Mouse (Mus musculus) c-Kit-positive CD71-positive TER-119-positive erythroid progenitor cells, embryonic 14.5 days (primary cell): ENCODE measurements around the gene T.
"Not testable (repeated sequence)": the region's sequence is repeated elsewhere in the genome, so short reads cannot be mapped to it uniquely, and the experiment has no call there.

ENCODE experiments used
- DNase-seq: peaks from one replicate; pipeline ENCODE4 v3.0.0-alpha.2; 2013; ENCODE audit warnings: low spot score

Gene T

DNA sequence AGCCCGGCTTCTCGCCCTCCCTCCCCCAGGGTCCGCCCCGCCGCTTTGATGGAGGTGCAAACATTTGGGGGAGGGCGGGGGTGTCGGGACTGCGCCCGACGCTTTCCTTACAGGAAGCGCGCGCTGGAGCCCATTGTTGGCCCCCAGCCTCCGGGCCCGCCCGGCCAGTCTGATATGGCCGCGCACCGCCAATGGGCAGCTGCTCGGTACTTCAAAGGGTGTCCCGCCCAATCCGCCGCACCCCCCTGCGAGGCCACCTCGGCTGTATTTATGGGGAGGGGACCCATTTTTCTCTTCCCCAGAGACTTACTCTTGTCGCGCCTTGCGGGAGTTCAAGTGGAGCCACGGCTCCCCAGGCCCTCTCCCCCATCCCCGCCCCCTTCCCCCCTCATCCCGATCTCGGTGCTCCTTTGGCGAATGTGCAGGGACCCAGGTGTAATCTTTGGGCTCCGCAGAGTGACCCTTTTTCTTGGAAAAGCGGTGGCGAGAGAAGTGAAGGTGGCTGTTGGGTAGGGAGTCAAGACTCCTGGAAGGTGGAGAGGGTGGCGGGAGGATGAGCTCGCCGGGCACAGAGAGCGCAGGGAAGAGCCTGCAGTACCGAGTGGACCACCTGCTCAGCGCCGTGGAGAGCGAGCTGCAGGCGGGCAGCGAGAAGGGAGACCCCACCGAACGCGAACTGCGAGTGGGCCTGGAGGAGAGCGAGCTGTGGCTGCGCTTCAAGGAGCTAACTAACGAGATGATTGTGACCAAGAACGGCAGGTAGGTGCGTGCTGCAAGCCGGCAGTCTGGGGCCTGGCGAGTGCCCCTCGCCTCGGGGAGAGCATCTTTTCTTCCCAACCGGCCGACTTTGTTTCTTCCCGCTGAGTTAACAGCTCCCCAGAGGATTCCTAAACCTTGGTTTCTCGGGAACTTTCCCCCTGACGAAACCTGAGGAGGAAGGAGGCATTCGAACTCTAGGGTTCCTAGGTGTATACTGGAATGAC, at the start of gene T:
T (plus strand) TSS at position 446 of the 983 bp plus-strand sequence.
- no peak for DNase-seq

DNA sequence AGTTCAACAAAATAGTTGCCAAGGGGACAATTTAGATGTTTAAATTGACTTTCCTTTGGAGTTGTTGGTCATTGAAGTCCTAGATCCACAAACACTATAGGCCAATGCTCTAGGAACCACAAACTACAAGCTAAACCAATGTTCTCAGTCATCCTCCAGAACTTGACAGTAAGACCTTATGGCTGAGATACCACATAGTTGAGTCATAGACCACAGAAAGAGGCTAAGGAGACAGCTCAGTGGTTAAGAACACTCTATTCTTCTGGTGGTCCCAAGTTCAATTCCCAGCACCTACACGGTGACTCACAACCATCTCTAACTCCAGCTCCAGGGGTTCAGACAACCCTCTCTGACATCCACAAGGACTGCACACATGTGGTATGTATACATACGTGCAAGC, 48.8 kb upstream of the T start:
- no peak for DNase-seq

DNA sequence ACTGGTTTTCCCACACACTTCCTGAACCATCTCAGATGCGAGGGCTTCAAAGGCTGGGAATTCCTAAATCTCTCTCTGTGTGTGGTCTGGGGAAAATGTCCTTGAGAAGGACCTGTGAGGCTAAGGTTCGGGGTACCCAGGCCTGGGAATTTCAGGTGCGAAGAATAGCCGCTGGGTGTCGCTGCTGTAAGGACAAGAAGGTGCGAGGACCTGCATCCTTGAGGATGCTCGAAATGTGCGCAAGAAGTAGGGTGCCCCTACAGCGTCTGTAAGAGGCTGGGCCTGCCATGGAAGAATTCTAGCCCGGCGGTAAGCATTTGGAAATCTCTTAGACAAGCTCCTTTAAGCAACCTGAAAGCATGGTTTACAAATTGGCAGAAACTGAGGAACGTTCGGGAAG, 45.8 kb upstream of the T start:
- no peak for DNase-seq

DNA sequence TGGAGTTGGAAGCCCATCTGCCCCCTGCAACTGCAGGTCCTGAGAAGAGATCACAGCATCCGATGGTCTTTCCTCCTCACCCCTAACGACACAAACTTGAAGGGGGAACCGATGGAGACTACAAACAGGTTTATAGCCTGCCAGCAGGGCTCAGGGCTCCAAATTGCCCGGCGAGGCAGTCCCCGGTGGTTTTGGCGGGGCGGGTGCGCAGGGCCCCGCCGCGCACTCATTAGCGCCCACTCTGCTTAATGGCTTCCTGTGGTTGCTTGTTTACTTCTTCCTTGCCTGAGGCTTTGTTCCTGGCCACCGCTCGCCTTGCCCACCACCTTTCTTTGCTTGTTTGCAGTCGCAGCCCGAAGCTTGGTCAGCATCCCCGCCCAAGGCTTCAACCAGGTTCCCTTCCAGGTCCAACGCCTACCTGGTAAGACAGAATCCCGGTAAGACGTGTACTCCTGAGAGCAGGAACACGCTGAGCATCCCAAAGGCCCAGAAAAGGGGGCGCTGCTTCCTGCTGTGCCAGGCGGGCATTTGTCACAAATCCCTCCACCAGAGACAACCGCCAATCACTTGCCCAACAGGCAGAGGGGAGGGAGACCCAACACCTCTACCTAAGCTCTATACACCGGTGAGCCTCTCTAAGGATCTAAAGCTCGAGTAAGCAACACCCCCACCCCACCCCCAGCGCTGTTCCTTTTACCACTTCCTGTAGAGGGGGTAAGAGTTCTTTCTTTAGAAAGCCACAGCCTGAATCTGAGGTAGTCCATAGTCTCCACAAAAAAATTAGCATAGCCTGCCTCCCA, 45.0 kb upstream of the T start:
- DNase-seq: no peak

DNA sequence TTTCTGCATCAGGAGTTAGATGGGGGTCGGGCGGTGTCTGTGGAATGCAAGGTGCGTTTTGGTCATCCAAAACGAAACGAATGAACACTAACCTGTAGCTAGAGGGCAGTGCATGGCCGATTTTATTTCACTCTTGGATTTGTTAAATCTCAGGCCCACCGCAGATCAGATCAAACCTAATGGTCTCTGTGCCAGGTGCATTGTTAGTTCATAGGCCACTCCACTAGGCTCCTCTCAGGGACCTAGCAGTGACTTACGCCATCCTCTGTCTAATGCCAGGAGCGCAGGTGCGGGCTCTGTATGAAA, 44.5 kb upstream of the T start:
- DNase-seq: no peak

DNA sequence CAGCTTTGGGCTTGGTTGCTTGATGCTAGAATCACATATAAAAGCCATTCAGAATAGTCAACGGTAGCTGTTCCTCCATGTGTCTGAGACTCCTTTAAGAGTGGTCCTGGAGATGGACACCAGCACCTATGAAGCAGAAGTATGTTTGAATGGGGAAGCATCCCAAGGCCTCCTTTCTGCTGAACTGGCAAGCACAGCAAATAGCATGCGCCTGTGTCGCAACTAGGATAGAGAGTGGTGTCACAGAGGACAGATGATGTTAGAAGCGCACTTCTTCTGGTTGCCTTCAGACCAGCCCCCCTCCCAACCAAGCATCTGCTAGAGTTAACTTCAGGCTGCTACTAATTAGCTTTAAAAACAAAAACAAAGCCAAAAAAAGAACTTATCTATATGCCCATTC, 43.7 kb upstream of the T start:
- no peak for DNase-seq

DNA sequence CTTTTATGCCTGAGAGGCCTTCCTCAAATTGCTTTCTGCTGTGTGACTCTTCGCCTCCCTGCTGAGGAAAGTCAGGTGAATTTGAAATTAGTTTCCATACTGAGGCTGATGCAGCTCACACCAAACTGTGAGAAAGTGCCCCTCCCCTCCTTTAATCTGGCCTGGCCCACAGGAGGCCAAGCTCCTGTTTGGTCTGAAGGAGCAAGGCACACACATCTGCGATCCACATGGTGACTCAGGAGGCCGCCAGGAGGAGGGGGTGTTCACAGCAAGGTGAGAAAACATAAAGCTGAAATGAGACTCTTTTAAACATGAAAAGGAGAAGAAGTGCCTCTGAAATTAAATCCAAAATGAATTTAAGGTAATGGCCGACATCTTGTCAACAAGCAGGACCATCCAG, 37.9 kb upstream of the T start:
- no peak for DNase-seq

DNA sequence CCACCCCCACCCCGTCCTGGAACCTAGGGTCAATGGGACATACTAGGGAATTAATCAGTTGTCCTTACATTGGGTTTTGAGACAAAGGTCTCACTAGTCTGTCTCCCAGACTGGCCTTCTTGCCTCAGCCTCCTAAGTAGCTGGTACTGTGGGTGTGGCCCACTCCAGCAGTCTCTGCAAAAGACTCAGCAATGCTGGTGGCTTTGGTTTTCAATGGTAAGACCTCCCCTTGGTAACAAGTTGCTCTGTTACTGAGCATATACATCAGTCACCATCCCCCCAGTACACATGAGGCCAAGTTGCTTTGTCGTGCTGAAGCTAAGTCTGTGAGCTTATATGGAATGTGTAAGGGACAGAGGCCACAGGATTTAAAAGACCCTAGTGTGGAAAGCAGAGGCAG, 36.3 kb upstream of the T start:
- DNase-seq: no peak

DNA sequence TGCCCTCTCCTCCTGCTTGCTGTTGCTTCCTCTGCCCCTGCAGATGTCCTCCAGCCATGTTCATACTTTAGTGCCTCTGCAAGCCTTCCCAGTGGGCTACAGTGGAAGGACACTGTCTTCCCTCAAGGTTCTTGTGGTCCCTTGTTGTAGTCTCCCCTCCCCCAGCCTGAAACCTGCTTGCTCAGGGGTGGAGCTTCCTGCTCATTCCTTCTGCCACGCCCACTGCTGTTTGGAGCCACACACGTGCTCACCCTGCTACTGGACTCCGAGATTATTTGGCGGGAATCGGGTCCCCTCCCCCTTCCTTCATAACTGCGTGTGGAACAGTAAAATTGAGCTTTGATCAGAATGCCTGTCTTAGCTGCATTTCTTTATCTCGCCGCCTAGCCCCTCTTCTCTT, 30.3 kb upstream of the T start:
- DNase-seq: not testable (repeated sequence)

DNA sequence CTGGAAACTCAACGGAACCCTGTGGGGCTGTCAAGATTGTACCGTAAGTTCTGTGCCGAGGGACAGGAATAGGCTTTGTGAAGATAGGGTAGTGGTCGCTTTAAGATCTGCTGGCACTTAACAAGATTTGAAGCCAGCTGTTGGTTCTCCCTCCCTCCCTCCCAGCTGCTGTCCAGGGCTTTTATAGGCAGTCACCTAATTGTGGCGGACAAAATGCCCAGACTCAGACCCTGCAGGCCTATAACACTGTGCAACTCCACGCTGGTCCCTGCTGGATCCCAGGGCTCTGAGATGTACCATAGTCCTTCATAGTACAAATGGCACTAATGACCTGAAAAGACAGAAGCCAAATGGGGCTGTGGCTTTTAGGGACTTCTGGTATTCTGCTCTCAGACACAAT, 27.9 kb upstream of the T start:
- DNase-seq: no peak

DNA sequence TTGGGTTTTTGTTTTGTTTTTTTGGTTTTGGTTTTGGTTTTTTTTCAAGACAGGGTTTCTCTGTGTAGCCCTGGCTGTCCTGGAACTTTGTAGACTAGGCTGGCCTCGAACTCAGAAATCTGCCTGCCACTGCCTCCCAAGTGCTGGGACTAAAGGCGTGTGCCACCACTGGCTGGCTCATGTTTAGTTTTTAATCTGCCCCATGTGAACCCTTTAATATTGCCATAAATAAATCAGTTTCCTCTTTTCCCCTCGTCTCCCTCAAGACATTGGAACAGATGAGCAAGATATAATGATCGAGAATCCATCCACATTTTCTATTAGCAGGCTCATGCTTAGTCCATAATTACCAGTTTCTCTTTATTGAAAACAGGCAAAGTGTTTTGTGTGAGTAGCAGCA, 26.2 kb upstream of the T start:
- DNase-seq: not testable (repeated sequence)

DNA sequence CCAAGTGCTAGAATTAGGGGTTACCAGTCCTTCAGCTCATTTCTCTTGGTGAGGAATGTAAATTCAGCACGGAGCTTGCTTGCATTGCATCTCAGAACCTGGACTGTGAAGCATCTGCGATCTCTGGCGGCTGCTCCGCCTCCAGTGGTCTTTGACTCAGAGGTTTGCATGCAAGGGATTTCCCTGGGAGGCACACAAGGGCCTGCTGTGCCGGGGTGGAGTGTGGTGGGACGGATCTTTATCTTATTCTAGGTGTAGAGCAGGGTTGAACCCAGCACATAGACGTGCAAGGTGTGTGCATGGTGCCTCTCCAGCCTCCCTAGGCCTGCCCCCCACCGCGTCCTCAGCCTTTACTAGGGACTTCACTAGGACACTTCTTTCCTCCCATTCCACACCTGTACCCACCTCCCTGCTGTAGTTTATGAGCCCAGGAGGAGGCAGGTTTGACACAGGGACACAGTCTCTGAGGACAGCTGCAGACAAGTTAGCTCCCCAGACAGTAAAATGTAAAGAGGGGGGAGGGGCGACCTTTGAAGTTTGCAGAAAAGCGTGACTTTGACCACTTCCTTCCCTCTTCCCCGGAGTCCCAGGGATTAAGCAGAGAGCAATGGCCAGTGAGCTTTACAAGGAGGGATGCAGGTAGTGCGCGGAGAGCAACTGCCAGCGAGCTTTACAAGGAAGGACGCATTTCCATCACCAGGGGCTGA, 25.5 kb upstream of the T start:
- DNase-seq: no peak

DNA sequence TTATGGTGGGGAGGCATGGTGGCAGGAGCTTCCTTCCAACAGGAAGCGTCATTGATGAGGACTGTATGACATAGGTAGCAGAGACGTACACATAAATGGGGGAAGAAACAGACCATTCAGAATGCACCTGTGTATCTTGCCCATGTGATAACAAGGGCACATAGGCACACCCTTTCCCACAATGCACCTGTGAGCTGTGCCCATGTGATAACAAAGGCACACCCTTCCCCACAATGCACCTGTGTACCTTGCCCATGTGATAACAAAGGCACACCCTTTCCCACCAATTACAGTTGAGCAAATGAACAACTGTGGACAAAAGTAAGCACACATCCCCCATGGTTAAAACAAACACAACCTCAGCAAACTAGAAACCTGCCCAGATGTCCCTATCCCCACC, 23.9 kb upstream of the T start:
- no peak for DNase-seq

DNA sequence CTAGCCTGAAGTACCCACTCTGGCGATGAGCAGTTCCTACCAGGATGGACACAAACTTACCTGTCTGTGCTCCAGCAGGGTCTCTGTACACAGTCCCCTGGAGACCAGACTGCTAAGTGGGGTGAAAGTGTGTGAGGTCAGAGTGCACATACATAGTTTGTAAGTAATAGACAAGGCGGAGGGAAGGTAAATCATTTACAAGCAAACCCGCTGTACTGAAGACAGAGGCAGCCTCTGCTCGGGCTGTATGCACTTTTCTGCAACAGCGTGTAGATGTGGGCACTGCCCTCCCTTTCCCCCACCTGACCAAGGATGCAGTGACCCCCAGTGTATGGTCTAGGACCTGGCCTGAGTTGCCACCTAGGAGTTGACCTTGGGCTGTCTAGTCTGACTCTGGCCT, 20.6 kb upstream of the T start:
- no peak for DNase-seq

DNA sequence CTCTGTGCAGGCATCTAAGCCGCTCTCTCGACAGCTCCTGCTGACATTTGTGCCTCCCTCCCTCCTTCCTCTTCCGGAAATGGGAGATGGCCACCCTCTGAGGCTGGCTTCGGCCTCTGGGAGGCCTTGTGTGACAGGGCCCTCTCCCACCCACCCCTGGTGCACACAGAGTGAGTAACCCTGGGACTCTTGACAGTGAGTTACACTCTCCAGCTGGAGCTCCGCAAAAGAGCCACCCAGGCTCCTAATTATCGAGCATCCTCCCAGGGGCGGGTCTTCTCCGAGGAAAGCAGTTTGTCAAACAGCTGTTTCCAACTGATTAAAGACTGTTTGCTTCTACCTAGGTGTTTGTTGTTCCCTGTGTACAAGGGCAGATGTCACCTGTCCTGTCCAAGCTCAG, 18.7 kb upstream of the T start:
- no peak for DNase-seq

DNA sequence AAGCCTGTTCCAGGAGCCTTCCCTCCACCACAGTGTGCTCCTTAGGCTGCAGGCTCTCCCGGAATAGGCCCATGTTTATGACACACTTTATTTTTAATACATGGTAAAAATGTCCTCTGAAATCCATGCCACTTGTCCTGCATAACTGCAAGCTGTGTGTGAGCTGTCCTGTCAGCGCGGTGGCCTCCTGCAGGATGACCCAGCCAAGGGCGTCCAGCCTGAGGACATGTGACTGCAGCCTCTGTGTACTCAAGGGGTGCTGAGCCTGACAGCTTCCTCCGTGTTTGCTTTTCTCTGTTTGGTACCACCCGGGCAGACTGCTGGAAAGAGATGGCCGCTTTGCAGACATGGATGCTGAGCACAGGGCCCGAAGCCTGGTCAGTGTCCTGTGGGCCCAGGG, 17.4 kb upstream of the T start:
- DNase-seq: no peak

DNA sequence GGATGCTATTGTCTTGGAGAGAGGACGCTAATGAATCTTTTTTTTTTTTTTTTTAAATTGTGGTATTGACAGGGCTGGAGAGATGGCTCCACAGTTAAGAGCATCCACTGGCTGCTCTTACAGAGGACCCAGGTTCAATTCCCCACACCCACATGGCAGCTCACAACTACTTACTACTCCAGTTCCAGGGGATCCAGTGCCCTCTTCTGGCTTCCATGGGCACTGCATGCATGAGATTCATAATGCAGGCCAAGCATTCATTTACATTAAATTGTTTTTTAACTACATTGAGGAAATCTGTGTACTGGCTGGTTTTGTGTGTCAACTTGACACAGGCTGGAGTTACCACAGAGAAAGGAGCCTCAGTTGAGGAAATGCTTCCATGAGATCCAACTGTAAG, 13.5 kb upstream of the T start:
- DNase-seq: no peak

DNA sequence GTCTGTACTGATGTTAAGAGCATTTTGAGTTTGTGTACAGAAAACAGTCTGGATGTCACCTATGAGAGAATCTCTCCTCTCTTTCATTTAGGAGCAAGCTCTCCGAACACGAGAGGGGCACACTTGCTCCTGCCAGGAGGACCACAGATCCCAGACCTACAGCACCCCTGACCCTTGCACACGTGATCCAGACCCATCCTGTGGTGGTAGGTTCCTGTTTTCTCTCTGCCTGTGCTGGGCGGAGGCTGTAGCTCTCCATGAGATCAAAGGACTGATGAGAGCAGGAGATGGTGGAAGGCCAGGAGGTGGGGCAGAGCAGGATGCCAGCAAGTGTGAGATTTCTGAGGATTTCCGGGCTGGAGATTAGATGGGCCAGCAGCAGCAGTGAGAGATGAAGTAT, 12.7 kb upstream of the T start:
- DNase-seq: no peak

DNA sequence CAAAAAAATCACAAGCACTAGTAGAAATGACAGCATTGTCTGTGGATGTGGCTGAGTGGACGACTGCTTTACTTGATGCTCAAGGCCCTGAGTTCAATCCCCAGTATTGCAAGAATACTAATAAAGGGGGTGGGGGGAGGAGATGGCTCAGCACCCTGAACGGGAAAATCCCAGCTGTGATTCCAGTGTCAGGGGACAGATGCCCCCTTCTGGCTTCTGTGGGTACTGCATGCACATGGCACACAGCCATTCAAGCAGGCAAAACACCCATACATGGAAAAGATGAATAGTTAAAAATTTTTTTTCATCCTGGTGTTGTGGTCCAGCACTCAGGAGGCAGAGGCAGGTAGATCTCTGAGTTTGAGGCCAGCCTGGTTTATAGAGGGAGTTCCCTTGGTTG, 10.9 kb upstream of the T start:
- DNase-seq: peak; percentile 26

DNA sequence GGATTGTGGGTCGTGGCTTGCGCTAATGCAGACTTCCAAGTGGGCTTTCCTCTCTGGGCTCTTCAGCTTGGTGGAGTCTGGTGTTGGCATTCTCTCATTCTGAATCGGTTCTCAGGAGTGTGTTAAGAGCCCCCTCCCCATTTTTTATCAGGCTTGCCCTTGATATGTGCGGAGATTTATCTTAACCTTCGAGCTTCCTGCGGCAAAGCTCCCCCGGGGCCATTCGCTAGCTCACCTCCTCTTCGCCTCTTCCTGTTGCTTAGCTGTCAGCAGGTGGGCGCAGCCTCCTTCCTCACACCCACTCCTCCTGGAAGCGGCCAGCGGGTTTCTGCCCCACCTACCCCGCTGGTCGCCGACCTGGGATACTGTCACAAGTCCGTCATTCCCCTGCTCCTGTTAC, 4.8 kb upstream of the T start:
- DNase-seq: no peak

DNA sequence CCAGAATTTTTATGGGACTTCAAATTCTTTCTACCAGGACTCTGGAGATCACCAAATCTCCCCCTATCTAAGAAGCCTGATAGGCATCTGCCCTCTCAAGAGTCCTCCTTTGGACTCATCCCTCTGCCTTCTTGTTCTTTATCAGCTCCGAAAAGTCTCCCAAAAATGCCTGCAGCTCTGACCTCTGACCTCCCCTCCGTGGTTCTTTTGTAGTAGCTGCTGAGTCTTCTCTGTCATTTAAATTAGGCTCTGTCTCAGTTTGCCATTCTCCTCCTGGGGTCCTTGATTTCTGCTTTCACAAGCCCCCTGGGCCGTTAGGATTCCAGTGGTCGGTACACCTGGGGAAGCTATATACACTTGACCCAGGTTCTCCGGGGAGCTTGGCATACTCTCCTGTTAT, 4.3 kb upstream of the T start:
- no peak for DNase-seq

DNA sequence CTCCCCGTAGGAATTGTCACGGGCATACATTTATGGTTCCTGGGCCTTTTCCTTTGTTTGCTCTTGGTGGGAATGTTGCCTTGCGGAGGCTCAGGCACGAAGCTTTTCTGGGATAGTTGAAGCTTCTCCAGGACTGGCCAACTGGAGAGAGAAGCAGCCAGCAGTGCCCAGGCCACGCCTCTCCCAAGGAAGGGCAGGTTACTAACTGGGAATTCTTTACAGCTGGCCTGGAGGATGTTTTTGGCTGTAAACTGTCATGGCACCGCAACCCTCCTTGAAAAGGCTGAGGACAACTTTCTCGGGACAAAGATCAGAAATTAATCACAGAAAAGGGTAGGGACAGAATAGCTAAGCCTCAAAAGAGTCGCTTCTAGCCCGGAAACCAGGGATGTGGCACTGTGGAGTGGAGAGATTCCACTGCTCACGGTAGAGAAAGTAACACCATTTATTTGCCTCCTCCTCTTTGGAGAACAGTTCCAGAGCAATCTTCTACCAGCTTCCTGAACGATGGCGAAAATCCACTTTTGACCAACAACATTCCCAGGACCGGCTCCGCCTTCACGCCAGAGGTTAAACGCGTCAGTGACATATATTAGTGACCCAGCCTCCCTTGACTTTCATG, 1.9 kb upstream of the T start:
- no peak for DNase-seq
